Mouse (Mus musculus): ENCODE results near the gene Xpr1.

DNA sequence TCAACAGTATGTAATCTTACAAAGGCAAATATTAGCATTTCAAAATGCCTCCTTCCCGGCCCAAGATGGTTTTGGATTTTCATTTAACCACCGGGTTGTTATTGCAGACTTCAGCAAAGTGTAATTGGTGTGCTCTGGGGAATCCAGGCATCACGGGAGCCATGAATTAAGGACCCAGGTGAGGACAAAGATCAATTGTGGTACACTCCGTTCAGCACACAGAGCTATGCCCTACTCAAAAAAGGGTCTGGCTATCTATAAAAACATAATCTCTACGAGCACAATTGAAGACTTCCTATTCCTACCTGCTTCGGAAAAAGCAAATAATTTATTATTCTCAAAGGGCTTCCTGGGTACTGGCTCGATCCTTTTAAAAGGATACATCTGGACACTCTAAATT is 22.3 kb upstream of the Xpr1 start:
- no peak for TF ChIP-seq EP300 (IDR thresholded peaks at IDR 0.05; ENCODE audit: low read depth)
- TF ChIP-seq CTCF (IDR thresholded peaks at IDR 0.05; ENCODE audit: low read depth) = no peak

Data from heart, postnatal 0 days (tissue).